Mouse (Mus musculus): ENCODE data around the gene Rab38. TPM values are rescaled to one million over a fixed set of nuclear protein-coding genes. Genes with fewer than 3 reads are reported as not detected.

The Rab38 gene
- polyA plus RNA-seq (2015; fragmentation: Nextera tagmentation; extraction: Ambion mirVana), result 4.5 and 5.0 TPM in 2 replicates

GRCm38 (mm10) chr7:88429786-88430691, at the start of gene Rab38:
Gene Rab38 (plus strand): TSS chr7:88430273.
- Histone ChIP-seq H3K4me2 (ENCODE audit: low read depth, low read length) (peak within 1 kb of the TSS; percentile 83), H3K4me3 (ENCODE audit: low read length) (peak within 1 kb of the TSS; percentile 56), H3K36me3 (ENCODE audit: control insufficient read depth, insufficient read depth, low read length) (no peaks in the 10 kb centered on the region), H3K9me3 (ENCODE audit: control insufficient read depth, low read length) (no peaks in the 10 kb centered on the region), H3K4me1 (ENCODE audit: control insufficient read depth, insufficient read depth, low read length) (no peaks in the 10 kb centered on the region), H3K27me3 (replicated peaks; ENCODE audit: control insufficient read depth, insufficient read depth, low read length) (no peaks in the 10 kb centered on the region), H3K27ac (ENCODE audit: low read length) (no peak within 1 kb of the TSS), H3K9ac (ENCODE audit: low read depth, low read length) (peak within 1 kb of the TSS; percentile 71)
- peak; percentile 100 for ATAC-seq
- 2% methylated on average over 35 of the region's 35 CpGs for WGBS

- Histone ChIP-seq H3K27me3 (replicated peaks; ENCODE audit: control insufficient read depth, insufficient read depth, low read length) (no peaks in the 10 kb centered on the region), H3K4me1 (ENCODE audit: control insufficient read depth, insufficient read depth, low read length) (no peaks in the 10 kb centered on the region), H3K4me2 (ENCODE audit: low read depth, low read length) (no peak overlapping the region), H3K9me3 (ENCODE audit: control insufficient read depth, low read length) (no peaks in the 10 kb centered on the region), H3K27ac (ENCODE audit: low read length) (no peak overlapping the region), H3K4me3 (ENCODE audit: low read length) (no peak overlapping the region), H3K9ac (ENCODE audit: low read depth, low read length) (no peak overlapping the region), H3K36me3 (ENCODE audit: control insufficient read depth, insufficient read depth, low read length) (no peaks in the 10 kb centered on the region)
- 58% methylated on average over 1 of the region's 1 CpGs for WGBS
- no peak for ATAC-seq
These were observed 35.5 kb upstream of the Rab38 start for GRCm38 (mm10) chr7:88394568-88394967.

- H3K27ac ChIP-seq (ENCODE audit: low read length), result no peak overlapping the region
- no peak overlapping the region for H3K9ac ChIP-seq (ENCODE audit: low read depth, low read length)
- H3K27me3 ChIP-seq (replicated peaks; ENCODE audit: control insufficient read depth, insufficient read depth, low read length), result no peaks in the 10 kb centered on the region
- WGBS, result 36% methylated on average over 2 of the region's 2 CpGs
- no peaks in the 10 kb centered on the region for H3K36me3 ChIP-seq (ENCODE audit: control insufficient read depth, insufficient read depth, low read length)
- H3K4me2 ChIP-seq (ENCODE audit: low read depth, low read length), result no peak overlapping the region
- H3K4me1 ChIP-seq (ENCODE audit: control insufficient read depth, insufficient read depth, low read length), result no peaks in the 10 kb centered on the region
- ATAC-seq, result no peak
- no peak overlapping the region for H3K4me3 ChIP-seq (ENCODE audit: low read length)
- no peaks in the 10 kb centered on the region for H3K9me3 ChIP-seq (ENCODE audit: control insufficient read depth, low read length)
These were observed 34.3 kb upstream of the Rab38 start for GRCm38 (mm10) chr7:88395745-88396144.

GRCm38 (mm10) chr7:88405311-88405710, 24.8 kb upstream of the Rab38 start:
- no peak overlapping the region for H3K9ac ChIP-seq (ENCODE audit: low read depth, low read length)
- ATAC-seq, result no peak
- H3K4me3 ChIP-seq (ENCODE audit: low read length), result no peak overlapping the region
- H3K27me3 ChIP-seq (replicated peaks; ENCODE audit: control insufficient read depth, insufficient read depth, low read length), result no peaks in the 10 kb centered on the region
- H3K4me1 ChIP-seq (ENCODE audit: control insufficient read depth, insufficient read depth, low read length), result no peaks in the 10 kb centered on the region
- H3K4me2 ChIP-seq (ENCODE audit: low read depth, low read length), result no peak overlapping the region
- no peaks in the 10 kb centered on the region for H3K9me3 ChIP-seq (ENCODE audit: control insufficient read depth, low read length)
- H3K36me3 ChIP-seq (ENCODE audit: control insufficient read depth, insufficient read depth, low read length), result no peaks in the 10 kb centered on the region
- WGBS, result 95% methylated on average over 1 of the region's 1 CpGs
- H3K27ac ChIP-seq (ENCODE audit: low read length), result no peak overlapping the region

- no peaks in the 10 kb centered on the region for H3K36me3 ChIP-seq (ENCODE audit: control insufficient read depth, insufficient read depth, low read length)
- ATAC-seq, result no peak
- no peaks in the 10 kb centered on the region for H3K27me3 ChIP-seq (replicated peaks; ENCODE audit: control insufficient read depth, insufficient read depth, low read length)
These were observed 23.6 kb upstream of the Rab38 start for GRCm38 (mm10) chr7:88406466-88406865.

GRCm38 (mm10) chr7:88421821-88422220, 8.3 kb upstream of the Rab38 start:
- Histone ChIP-seq H3K27ac (ENCODE audit: low read length) (no peak overlapping the region), H3K27me3 (replicated peaks; ENCODE audit: control insufficient read depth, insufficient read depth, low read length) (no peaks in the 10 kb centered on the region), H3K4me1 (ENCODE audit: control insufficient read depth, insufficient read depth, low read length) (no peaks in the 10 kb centered on the region), H3K4me3 (ENCODE audit: low read length) (no peak overlapping the region), H3K9me3 (ENCODE audit: control insufficient read depth, low read length) (no peaks in the 10 kb centered on the region), H3K9ac (ENCODE audit: low read depth, low read length) (no peak overlapping the region), H3K36me3 (ENCODE audit: control insufficient read depth, insufficient read depth, low read length) (no peaks in the 10 kb centered on the region), H3K4me2 (ENCODE audit: low read depth, low read length) (no peak overlapping the region)
- no peak for ATAC-seq

More at GRCm38 (mm10) chr7:88406466-88406865, 23.6 kb upstream of the Rab38 start:
- H3K4me3 ChIP-seq (ENCODE audit: low read length), result no peak overlapping the region
- no peak overlapping the region for H3K9ac ChIP-seq (ENCODE audit: low read depth, low read length)
- H3K9me3 ChIP-seq (ENCODE audit: control insufficient read depth, low read length), result no peaks in the 10 kb centered on the region
- H3K4me1 ChIP-seq (ENCODE audit: control insufficient read depth, insufficient read depth, low read length), result no peaks in the 10 kb centered on the region
- H3K27ac ChIP-seq (ENCODE audit: low read length), result no peak overlapping the region
- H3K4me2 ChIP-seq (ENCODE audit: low read depth, low read length), result no peak overlapping the region
- 75% methylated on average over 2 of the region's 2 CpGs for WGBS

GRCm38 (mm10) chr7:88423889-88424288, 6.2 kb upstream of the Rab38 start:
- H3K27me3 ChIP-seq (replicated peaks; ENCODE audit: control insufficient read depth, insufficient read depth, low read length), result no peaks in the 10 kb centered on the region

GRCm38 (mm10) chr7:88425744-88426143, 4.3 kb upstream of the Rab38 start:
- no peaks in the 10 kb centered on the region for H3K9me3 ChIP-seq (ENCODE audit: control insufficient read depth, low read length)
- H3K9ac ChIP-seq (ENCODE audit: low read depth, low read length), result no peak overlapping the region
- no peaks in the 10 kb centered on the region for H3K36me3 ChIP-seq (ENCODE audit: control insufficient read depth, insufficient read depth, low read length)
- no peaks in the 10 kb centered on the region for H3K4me1 ChIP-seq (ENCODE audit: control insufficient read depth, insufficient read depth, low read length)
- no peaks in the 10 kb centered on the region for H3K27me3 ChIP-seq (replicated peaks; ENCODE audit: control insufficient read depth, insufficient read depth, low read length)
- no peak overlapping the region for H3K27ac ChIP-seq (ENCODE audit: low read length)
- H3K4me2 ChIP-seq (ENCODE audit: low read depth, low read length), result no peak overlapping the region
- no peak overlapping the region for H3K4me3 ChIP-seq (ENCODE audit: low read length)
- WGBS, result 48% methylated on average over 3 of the region's 3 CpGs
- no peak for ATAC-seq

More at GRCm38 (mm10) chr7:88423889-88424288, 6.2 kb upstream of the Rab38 start:
- H3K4me2 ChIP-seq (ENCODE audit: low read depth, low read length), result no peak overlapping the region
- no peak overlapping the region for H3K9ac ChIP-seq (ENCODE audit: low read depth, low read length)
- H3K9me3 ChIP-seq (ENCODE audit: control insufficient read depth, low read length), result no peaks in the 10 kb centered on the region
- 72% methylated on average over 2 of the region's 2 CpGs for whole genome bisulfite sequencing
- H3K27ac ChIP-seq (ENCODE audit: low read length), result no peak overlapping the region
- H3K36me3 ChIP-seq (ENCODE audit: control insufficient read depth, insufficient read depth, low read length), result no peaks in the 10 kb centered on the region
- H3K4me3 ChIP-seq (ENCODE audit: low read length), result no peak overlapping the region
- H3K4me1 ChIP-seq (ENCODE audit: control insufficient read depth, insufficient read depth, low read length), result no peaks in the 10 kb centered on the region
- ATAC-seq, result no peak

- Histone ChIP-seq H3K4me1 (ENCODE audit: control insufficient read depth, insufficient read depth, low read length) (no peaks in the 10 kb centered on the region), H3K27ac (ENCODE audit: low read length) (no peak overlapping the region), H3K36me3 (ENCODE audit: control insufficient read depth, insufficient read depth, low read length) (no peaks in the 10 kb centered on the region), H3K9me3 (ENCODE audit: control insufficient read depth, low read length) (no peaks in the 10 kb centered on the region), H3K4me2 (ENCODE audit: low read depth, low read length) (no peak overlapping the region), H3K9ac (ENCODE audit: low read depth, low read length) (no peak overlapping the region), H3K4me3 (ENCODE audit: low read length) (no peak overlapping the region), H3K27me3 (replicated peaks; ENCODE audit: control insufficient read depth, insufficient read depth, low read length) (no peaks in the 10 kb centered on the region)
- ATAC-seq, result no peak
- WGBS, result 84% methylated on average over 3 of the region's 3 CpGs
These were observed 2.6 kb upstream of the Rab38 start for GRCm38 (mm10) chr7:88427484-88427883.

Data from intestine, embryonic 16.5 days (tissue).